Mouse (Mus musculus) cortical plate, adult 2 months (tissue): ENCODE measurements around the gene Gm3411. TPM values are rescaled to one million over a fixed set of nuclear protein-coding genes. Genes with fewer than 3 reads are reported as not detected.
A peak's percentile ranks its signal among the peaks of the same experiment; 100 is the strongest.
"Not testable (repeated sequence)": the region's sequence is repeated elsewhere in the genome, so short reads cannot be mapped to it uniquely, and the experiment has no call there.

ENCODE experiments used
- H3K27ac ChIP-seq: fragments of 200-500 bp; 2 replicates; pipeline ENCODE4 v1.5.1; 2012; ENCODE audit warnings: low read length, control low read depth, inconsistent platforms; ENCODE audit not compliant: insufficient read depth
- H3K4me1 ChIP-seq: fragments of 200-500 bp; 2 replicates; pipeline ENCODE4 v1.6.1; 2011; ENCODE audit warnings: low read length; ENCODE audit not compliant: control insufficient read depth, insufficient read depth
- H3K4me3 ChIP-seq: fragments of 200-500 bp; 2 replicates; pipeline ENCODE4 v1.5.1; 2011; ENCODE audit warnings: mild to moderate bottlenecking, low read length, control low read depth; ENCODE audit not compliant: insufficient read depth
- polyA plus RNA-seq: library from polyadenylated mRNA; depleted of rRNA; stranded (reverse); fragments of >200 nt; gene quantifications from 2 replicates; pipeline ENCODE4 v1.2.3, GENCODE M21; 2012; rRNA removed

Gm3411 gene
- 0.19 and 0.45 TPM in 2 replicates for polyA plus RNA-seq

DNA sequence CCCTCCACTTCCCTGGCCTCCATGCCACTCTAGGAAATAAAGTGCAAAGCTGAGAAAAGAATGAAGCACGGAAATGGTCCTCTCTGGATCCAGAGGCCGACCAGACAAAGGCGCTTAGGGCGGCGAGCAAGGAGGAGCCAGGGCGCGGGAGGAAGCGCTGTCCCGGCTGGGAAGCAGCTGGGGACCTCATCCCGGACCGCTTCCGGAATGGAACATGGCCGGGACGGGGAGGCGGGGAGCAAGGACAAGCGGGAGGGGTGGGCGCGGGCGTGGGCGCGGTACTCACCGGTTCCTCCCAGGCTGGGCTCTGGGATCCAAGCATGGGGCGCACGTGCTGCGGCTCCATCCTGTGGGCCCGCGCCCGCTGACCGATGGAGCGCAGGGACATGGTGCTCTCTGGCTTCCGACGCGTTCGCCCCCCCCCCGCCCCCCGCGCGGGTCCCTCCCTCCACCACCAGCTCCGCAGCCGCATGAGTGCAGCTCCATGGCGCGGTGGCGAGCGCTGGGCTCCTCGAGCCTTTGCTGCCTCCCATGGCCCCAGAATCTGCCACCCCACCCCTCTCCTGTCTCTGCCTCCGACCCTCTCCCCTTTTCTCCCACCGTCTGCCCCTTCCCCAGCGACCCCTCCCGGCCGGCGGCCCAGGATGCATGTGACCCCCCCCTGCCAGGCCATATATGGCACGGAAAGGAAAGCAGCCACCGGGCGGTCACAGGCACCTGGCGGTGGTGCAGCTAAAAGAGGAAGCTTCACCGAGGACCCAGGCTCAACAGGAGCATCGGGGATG lies at the start of gene Gm3411:
TSS of gene Gm3411 (minus strand) at position 320 of the 785 bp plus-strand sequence.
- H3K4me3 ChIP-seq = peak within 1 kb of the TSS; percentile 47; the same call in 1 of the 2 replicates
- H3K4me1 ChIP-seq, H3K27ac ChIP-seq: not testable (repeated sequence)

DNA sequence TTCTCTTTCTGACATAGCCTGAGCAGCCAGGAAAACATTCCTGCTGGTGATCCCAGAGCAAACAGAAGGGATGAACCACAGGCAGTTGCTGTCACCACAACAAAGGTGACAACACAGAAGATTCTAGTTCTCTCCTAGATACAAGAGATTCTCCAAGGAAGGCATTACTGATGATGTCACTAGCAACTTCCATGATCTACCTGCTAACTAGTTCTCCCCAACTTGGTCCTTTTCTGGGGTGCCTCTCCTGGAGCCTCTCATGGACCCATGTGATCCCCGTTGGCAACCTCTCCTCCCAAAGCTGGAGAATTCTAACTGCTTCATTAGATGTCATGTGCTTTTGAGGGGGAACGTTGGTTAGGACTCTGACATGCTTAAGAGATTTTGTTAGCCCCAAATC lies 17.7 kb upstream of the Gm3411 start, which contains the start of gene Gm21103:
TSS of gene Gm21103 (minus strand) at position 101 of the 400 bp plus-strand sequence.
- not testable (repeated sequence) for H3K4me3 ChIP-seq, H3K4me1 ChIP-seq, H3K27ac ChIP-seq

DNA sequence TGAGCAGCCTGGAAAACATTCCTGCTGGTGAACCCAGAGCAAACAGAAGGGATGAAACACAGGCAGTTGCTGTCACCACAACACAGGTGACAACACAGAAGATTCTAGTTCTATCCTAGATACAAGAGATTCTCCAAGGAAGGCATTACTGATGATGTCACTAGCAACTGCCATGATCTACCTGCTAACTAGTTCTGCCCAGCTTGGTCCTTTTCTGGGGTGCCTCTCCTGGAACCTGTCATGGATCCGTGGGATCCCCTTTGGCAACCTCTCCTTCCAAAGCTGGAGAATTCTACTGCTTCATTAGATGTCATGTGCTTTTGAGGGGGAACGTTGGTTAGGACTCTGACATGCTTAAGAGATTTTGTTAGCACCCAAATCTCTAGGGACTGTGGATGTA lies 67.9 kb downstream of the Gm3411 start, which contains the start of gene Gm21560:
TSS of gene Gm21560 (minus strand) at position 101 of the 400 bp plus-strand sequence.
- not testable (repeated sequence) for H3K27ac ChIP-seq, H3K4me3 ChIP-seq, H3K4me1 ChIP-seq

Other genes with a start within 250 kb of the Gm3411 start
- not detected in 2 replicates for gene Gm6337, start 229.0 kb downstream of the Gm3411 start, polyA plus RNA-seq
- 0.35 and 0.44 TPM in 2 replicates for gene Gm8206, start 193.3 kb downstream of the Gm3411 start, polyA plus RNA-seq
- gene Gm3468, start 178.6 kb downstream of the Gm3411 start, polyA plus RNA-seq = 1.6 and 2.1 TPM in 2 replicates
- gene Gm3476, start 161.4 kb downstream of the Gm3411 start, polyA plus RNA-seq = not detected in 2 replicates
- gene Gm21560, start 68.0 kb downstream of the Gm3411 start, polyA plus RNA-seq = not detected in 2 replicates
- 0.23 TPM in 1 of 2 replicates, not detected in the other for gene Gm21103, start 17.6 kb upstream of the Gm3411 start, polyA plus RNA-seq
- not detected in 2 replicates for gene Gm3618, start 56.4 kb upstream of the Gm3411 start, polyA plus RNA-seq
- gene Gm16440, start 103.1 kb upstream of the Gm3411 start, polyA plus RNA-seq = not detected in 2 replicates
- 0.75 and 1.1 TPM in 2 replicates for gene Gm3591, start 125.2 kb upstream of the Gm3411 start, polyA plus RNA-seq
- gene Gm3594, start 157.4 kb upstream of the Gm3411 start, polyA plus RNA-seq = not detected in 2 replicates